Mouse (Mus musculus): ENCODE results near the gene Nup93. TPM values are rescaled to one million over a fixed set of nuclear protein-coding genes. Genes with fewer than 3 reads are reported as not detected.

Nup93 gene
- 38.2 TPM for total RNA-seq (2023)

GRCm38 (mm10) chr8:94214252-94215173 is at the start of gene Nup93:
Nup93 (plus strand) TSS chr8:94214564.

GRCm38 (mm10) chr8:94172075-94172808 is 42.1 kb upstream of the Nup93 start, which contains the start of gene Mt2:
Mt2 (plus strand) TSS chr8:94172664.

GRCm38 (mm10) chr8:94178857-94179712 is 35.3 kb upstream of the Nup93 start, which contains the start of gene Mt1:
Mt1 (plus strand) TSS chr8:94179082.

GRCm38 (mm10) chr8:94328932-94329728 is 114.8 kb downstream of the Nup93 start, which contains the start of gene Slc12a3:
Slc12a3 (plus strand) TSS chr8:94329201.

Other genes starting within 250 kb of the Nup93 start
- gene Amfr, start 201.7 kb upstream of the Nup93 start, total RNA-seq (2023): 60.6 TPM
- gene Nudt21, start 177.5 kb upstream of the Nup93 start, total RNA-seq (2023): 51.5 TPM
- 17.4 TPM for gene Ogfod1, start 177.4 kb upstream of the Nup93 start, total RNA-seq (2023)
- gene Bbs2, start 115.6 kb upstream of the Nup93 start, total RNA-seq (2023): 15.0 TPM
- gene Mt4, start 77.4 kb upstream of the Nup93 start, total RNA-seq (2023): not detected
- gene Mt3, start 62.0 kb upstream of the Nup93 start, total RNA-seq (2023): not detected
- gene Mt2, start 41.9 kb upstream of the Nup93 start, total RNA-seq (2023): 1.7 TPM
- 2.5 TPM for gene Mt1, start 35.5 kb upstream of the Nup93 start, total RNA-seq (2023)
- 0.49 TPM for gene Slc12a3, start 114.6 kb downstream of the Nup93 start, total RNA-seq (2023)
- 137 TPM for gene Herpud1, start 171.9 kb downstream of the Nup93 start, total RNA-seq (2023)
- 402 TPM for gene Nlrc5, start 219.8 kb downstream of the Nup93 start, total RNA-seq (2023)

Measured in CD8-positive naive resting alpha-beta T cell, adult 57 days (primary cell).